Mouse (Mus musculus) heart, adult 10 weeks (tissue): ENCODE data around the gene Spn. TPM values are rescaled to one million over a fixed set of nuclear protein-coding genes. Genes with fewer than 3 reads are reported as not detected.

Source experiments
- polyA plus RNA-seq: library from polyadenylated mRNA; stranded (reverse); fragments of 350-450 nt; fragmentation: Illumina TruSeq; extraction: RNeasy Lipid Tissue Mini Kit (QIAGEN cat#74804); gene quantifications from one replicate; pipeline ENCODE4 v1.2.3, GENCODE M21; 2014; ENCODE audit warnings: low read depth, low replicate concordance

The Spn gene
- polyA plus RNA-seq = 0.37 TPM

GRCm38 (mm10) chr7:127137262-127138017 is at the start of gene Spn:
Gene Spn, minus strand, starts transcription at chr7:127137823.

GRCm38 (mm10) chr7:127121911-127122270 is 15.7 kb downstream of the Spn start, which contains the start of gene Qprt:
Gene Qprt, minus strand, starts transcription at chr7:127122226.

GRCm38 (mm10) chr7:127091114-127091896 is 46.3 kb downstream of the Spn start, which contains the start of gene AI467606:
Gene AI467606, plus strand, starts transcription at chr7:127091359.

GRCm38 (mm10) chr7:127087278-127088010 is 50.2 kb downstream of the Spn start, which contains the start of gene Zg16:
Gene Zg16, minus strand, starts transcription at chr7:127087328.

Other genes starting within 250 kb of the Spn start
- 19.1 TPM for gene Tmem219, start 214.9 kb downstream of the Spn start, polyA plus RNA-seq
- 7.8 TPM for gene Kctd13, start 208.9 kb downstream of the Spn start, polyA plus RNA-seq
- not detected for gene Asphd1, start 188.2 kb downstream of the Spn start, polyA plus RNA-seq
- 1.6 TPM for gene Sez6l2, start 187.3 kb downstream of the Spn start, polyA plus RNA-seq
- gene Cdipt, start 161.9 kb downstream of the Spn start, polyA plus RNA-seq = 48.9 TPM
- 0.63 TPM for gene Cdiptos, start 161.7 kb downstream of the Spn start, polyA plus RNA-seq
- 38.1 TPM for gene Mvp, start 123.2 kb downstream of the Spn start, polyA plus RNA-seq
- gene Pagr1b, start 121.3 kb downstream of the Spn start, polyA plus RNA-seq = 0.86 TPM
- not detected for gene Pagr1a, start 120.5 kb downstream of the Spn start, polyA plus RNA-seq
- gene Gm42742, start 116.7 kb downstream of the Spn start, polyA plus RNA-seq = 35.1 TPM
- gene Prrt2, start 116.6 kb downstream of the Spn start, polyA plus RNA-seq = 2.0 TPM
- 59.5 TPM for gene Maz, start 110.8 kb downstream of the Spn start, polyA plus RNA-seq
- 0.24 TPM for gene Kif22, start 95.4 kb downstream of the Spn start, polyA plus RNA-seq
- gene Zg16, start 50.5 kb downstream of the Spn start, polyA plus RNA-seq = not detected
- gene AI467606, start 46.5 kb downstream of the Spn start, polyA plus RNA-seq = 2.1 TPM
- not detected for gene Qprt, start 15.6 kb downstream of the Spn start, polyA plus RNA-seq
- 39.2 TPM for gene Cd2bp2, start 58.2 kb upstream of the Spn start, polyA plus RNA-seq
- gene Tbc1d10b, start 70.6 kb upstream of the Spn start, polyA plus RNA-seq = 17.1 TPM
- 1.8 TPM for gene Mylpf, start 71.1 kb upstream of the Spn start, polyA plus RNA-seq
- 7.7 TPM for gene Zfp553, start 95.2 kb upstream of the Spn start, polyA plus RNA-seq
- gene Sept1, start 95.3 kb upstream of the Spn start, polyA plus RNA-seq = 6.4 TPM
- 10.7 TPM for gene Zfp771, start 106.5 kb upstream of the Spn start, polyA plus RNA-seq
- 36.3 TPM for gene Dctpp1, start 122.9 kb upstream of the Spn start, polyA plus RNA-seq
- 26.0 TPM for gene Sephs2, start 136.2 kb upstream of the Spn start, polyA plus RNA-seq
- gene Itgal, start 158.4 kb upstream of the Spn start, polyA plus RNA-seq = 0.81 TPM
- 33.8 TPM for gene Zfp768, start 207.8 kb upstream of the Spn start, polyA plus RNA-seq
- 3.9 TPM for gene Zfp747, start 238.2 kb upstream of the Spn start, polyA plus RNA-seq
- gene 9130019O22Rik, start 249.3 kb upstream of the Spn start, polyA plus RNA-seq = 1.5 TPM